Mouse (Mus musculus) heart, embryonic 15.5 days (tissue): ENCODE results near the gene Zc3h6. TPM values are rescaled to one million over a fixed set of nuclear protein-coding genes. Genes with fewer than 3 reads are reported as not detected.
"Not testable (repeated sequence)": the region's sequence is repeated elsewhere in the genome, so short reads cannot be mapped to it uniquely, and the experiment has no call there.

ENCODE experiments used
- ATAC-seq: fragments of 200-750 bp; cut with Nextera tagmentation; replicated peaks from 2 replicates; pipeline ENCODE4 v1.8.0; 2017; ENCODE audit warnings: low read depth, moderate TSS enrichment; ENCODE audit not compliant: insufficient number of reproducible peaks, insufficient read depth, low FRiP score
- H3K27ac ChIP-seq: fragments of 300-500 bp; sonication (generic); 2 replicates; pipeline ENCODE4 v1.5.1; 2015; ENCODE audit warnings: mild to moderate bottlenecking, inconsistent platforms
- H3K27me3 ChIP-seq: fragments of 300-500 bp; sonication (generic); 2 replicates; pipeline ENCODE4 v1.6.1; 2015; ENCODE audit warnings: inconsistent platforms
- H3K36me3 ChIP-seq: fragments of 300-500 bp; sonication (generic); 2 replicates; pipeline ENCODE4 v1.6.1; 2015; ENCODE audit warnings: mild to moderate bottlenecking, inconsistent platforms
- H3K4me1 ChIP-seq: fragments of 300-500 bp; sonication (generic); replicated peaks from 2 replicates; pipeline ENCODE4 v1.6.1; 2015; ENCODE audit warnings: inconsistent platforms
- H3K4me2 ChIP-seq: fragments of 300-500 bp; sonication (generic); 2 replicates; pipeline ENCODE4 v1.6.1; 2015; ENCODE audit warnings: inconsistent platforms, mild to moderate bottlenecking, moderate library complexity
- H3K4me3 ChIP-seq: fragments of 300-500 bp; sonication (generic); 2 replicates; pipeline ENCODE4 v1.5.1; 2015; ENCODE audit warnings: mild to moderate bottlenecking, inconsistent platforms
- H3K9ac ChIP-seq: fragments of 300-500 bp; sonication (generic); 2 replicates; pipeline ENCODE4 v1.6.1; 2015; ENCODE audit warnings: mild to moderate bottlenecking, inconsistent platforms
- H3K9me3 ChIP-seq: fragments of 300-500 bp; sonication (generic); replicated peaks from 2 replicates; pipeline ENCODE4 v1.6.1; 2016; ENCODE audit warnings: inconsistent platforms
- WGBS: fragments of 180-500 bp; shearing (Covaris S2); methylation state at CpG from one replicate; pipeline ENCODE4 v1.1.7; 2015; ENCODE audit warnings: mixed read lengths; 5-methylcytosine and 5-hydroxymethylcytosine counted together
- polyA plus RNA-seq: library from polyadenylated mRNA; unstranded; fragments of >200 nt; fragmentation: Nextera tagmentation; extraction: Ambion mirVana; gene quantifications from 2 replicates; pipeline ENCODE4 v1.2.1, GENCODE M21; 2015

Gene Zc3h6
- polyA plus RNA-seq, 1 experiment from 2014 or later: 1.4 TPM

- under 1% methylated on average over 58 of the region's 80 CpGs for WGBS
- ATAC-seq: peak; percentile 87
- Histone ChIP-seq H3K27ac (peak within 1 kb of the TSS; percentile 100), H3K4me2 (peak within 1 kb of the TSS; percentile 63), H3K4me1 (peaks cover 5% of the 10 kb centered on the region), H3K9ac (peak within 1 kb of the TSS; percentile 96), H3K36me3 (no peaks in the 10 kb centered on the region), H3K4me3 (peak within 1 kb of the TSS; percentile 81), H3K27me3 (no peaks in the 10 kb centered on the region), H3K9me3 (no peaks in the 10 kb centered on the region; the same call in 1 of the 2 replicates)
Observed at GRCm38 (mm10) chr2:128967661-128968441, 649 bp downstream of the Zc3h6 start, which contains the start of gene Gm10762. Gene Gm10762, minus strand, starts transcription at chr2:128967725.

GRCm38 (mm10) chr2:128968475-128969083, 1.4 kb downstream of the Zc3h6 start:
- Histone ChIP-seq H3K9me3 (no peaks in the 10 kb centered on the region; the same call in 1 of the 2 replicates), H3K36me3 (no peaks in the 10 kb centered on the region), H3K27ac (peak overlapping the region; percentile 100), H3K27me3 (no peaks in the 10 kb centered on the region), H3K4me2 (peak overlapping the region; percentile 57), H3K4me3 (peak overlapping the region; percentile 81), H3K4me1 (peaks cover 5% of the 10 kb centered on the region), H3K9ac (peak overlapping the region; percentile 96)
- ATAC-seq: no peak

GRCm38 (mm10) chr2:128972301-128972700, 5.1 kb downstream of the Zc3h6 start:
- H3K36me3 ChIP-seq: no peaks in the 10 kb centered on the region
- no peak overlapping the region for H3K4me2 ChIP-seq
- no peaks in the 10 kb centered on the region for H3K27me3 ChIP-seq
- no peaks in the 10 kb centered on the region for H3K9me3 ChIP-seq
- no peak overlapping the region for H3K9ac ChIP-seq
- H3K27ac ChIP-seq: no peak overlapping the region
- H3K4me1 ChIP-seq: no peaks in the 10 kb centered on the region
- ATAC-seq: no peak
- H3K4me3 ChIP-seq: no peak overlapping the region

GRCm38 (mm10) chr2:128975572-128975971, 8.4 kb downstream of the Zc3h6 start:
- no peaks in the 10 kb centered on the region for H3K36me3 ChIP-seq
- WGBS: 74% methylated on average over 4 of the region's 4 CpGs
- no peak overlapping the region for H3K27ac ChIP-seq
- H3K27me3 ChIP-seq: no peaks in the 10 kb centered on the region
- H3K9ac ChIP-seq: no peak overlapping the region
- H3K4me1 ChIP-seq: no peaks in the 10 kb centered on the region
- no peak overlapping the region for H3K4me3 ChIP-seq
- no peaks in the 10 kb centered on the region for H3K9me3 ChIP-seq
- no peak for ATAC-seq
- H3K4me2 ChIP-seq: no peak overlapping the region

GRCm38 (mm10) chr2:128984746-128985145, 17.5 kb downstream of the Zc3h6 start:
- no peaks in the 10 kb centered on the region for H3K27me3 ChIP-seq
- H3K36me3 ChIP-seq: no peaks in the 10 kb centered on the region
- H3K9me3 ChIP-seq: no peaks in the 10 kb centered on the region
- 80% methylated on average over 3 of the region's 3 CpGs for WGBS
- H3K4me2 ChIP-seq: no peak overlapping the region
- peaks cover 2% of the 10 kb centered on the region; the same call in 1 of the 2 replicates for H3K4me1 ChIP-seq
- no peak for ATAC-seq
- H3K27ac ChIP-seq: no peak overlapping the region
- H3K4me3 ChIP-seq: no peak overlapping the region
- no peak overlapping the region for H3K9ac ChIP-seq

GRCm38 (mm10) chr2:129004872-129005271, 37.7 kb downstream of the Zc3h6 start:
- no peaks in the 10 kb centered on the region for H3K27me3 ChIP-seq
- H3K27ac ChIP-seq: no peak overlapping the region
- no peak overlapping the region for H3K4me3 ChIP-seq
- H3K9ac ChIP-seq: no peak overlapping the region
- no peaks in the 10 kb centered on the region for H3K36me3 ChIP-seq
- ATAC-seq: no peak
- H3K4me2 ChIP-seq: no peak overlapping the region
- no peaks in the 10 kb centered on the region for H3K4me1 ChIP-seq
- H3K9me3 ChIP-seq: no peaks in the 10 kb centered on the region

GRCm38 (mm10) chr2:129006194-129006749, 39.1 kb downstream of the Zc3h6 start:
- H3K9ac ChIP-seq: no peak overlapping the region
- no peak overlapping the region for H3K4me2 ChIP-seq
- no peak for ATAC-seq
- H3K4me1 ChIP-seq: no peaks in the 10 kb centered on the region
- no peak overlapping the region for H3K4me3 ChIP-seq
- H3K9me3 ChIP-seq: no peaks in the 10 kb centered on the region
- 71% methylated on average over 4 of the region's 4 CpGs for WGBS
- H3K27me3 ChIP-seq: no peaks in the 10 kb centered on the region
- H3K36me3 ChIP-seq: no peaks in the 10 kb centered on the region
- H3K27ac ChIP-seq: no peak overlapping the region

GRCm38 (mm10) chr2:129008867-129009266, 41.7 kb downstream of the Zc3h6 start:
- H3K4me1 ChIP-seq, ATAC-seq: not testable (repeated sequence)
- 68% methylated on average over 2 of the region's 2 CpGs for WGBS

GRCm38 (mm10) chr2:129020106-129020505, 52.9 kb downstream of the Zc3h6 start:
- H3K9me3 ChIP-seq: no peaks in the 10 kb centered on the region
- H3K4me1 ChIP-seq: no peaks in the 10 kb centered on the region
- H3K36me3 ChIP-seq: no peaks in the 10 kb centered on the region
- no peak overlapping the region for H3K9ac ChIP-seq
- 77% methylated on average over 2 of the region's 2 CpGs for WGBS
- H3K27me3 ChIP-seq: no peaks in the 10 kb centered on the region
- no peak for ATAC-seq
- H3K27ac ChIP-seq: no peak overlapping the region
- H3K4me3 ChIP-seq: no peak overlapping the region
- H3K4me2 ChIP-seq: no peak overlapping the region

More at GRCm38 (mm10) chr2:129008867-129009266, 41.7 kb downstream of the Zc3h6 start:
- not testable (repeated sequence) for H3K4me3 ChIP-seq, H3K27me3 ChIP-seq, H3K9ac ChIP-seq, H3K4me2 ChIP-seq, H3K27ac ChIP-seq, H3K36me3 ChIP-seq, H3K9me3 ChIP-seq

GRCm38 (mm10) chr2:129024820-129025219, 57.6 kb downstream of the Zc3h6 start:
- no peak overlapping the region for H3K9ac ChIP-seq
- no peaks in the 10 kb centered on the region for H3K4me1 ChIP-seq
- whole genome bisulfite sequencing: 66% methylated on average over 9 of the region's 9 CpGs
- no peak for ATAC-seq
- no peaks in the 10 kb centered on the region for H3K36me3 ChIP-seq
- no peak overlapping the region for H3K4me2 ChIP-seq
- H3K27ac ChIP-seq: no peak overlapping the region
- H3K9me3 ChIP-seq: no peaks in the 10 kb centered on the region
- H3K4me3 ChIP-seq: no peak overlapping the region
- H3K27me3 ChIP-seq: no peaks in the 10 kb centered on the region

GRCm38 (mm10) chr2:129035381-129035780, 68.2 kb downstream of the Zc3h6 start:
- H3K9me3 ChIP-seq: no peaks in the 10 kb centered on the region
- H3K36me3 ChIP-seq: no peaks in the 10 kb centered on the region
- WGBS: 67% methylated on average over 5 of the region's 5 CpGs
- H3K4me1 ChIP-seq: peaks cover 10% of the 10 kb centered on the region
- no peak overlapping the region for H3K9ac ChIP-seq
- H3K4me3 ChIP-seq: no peak overlapping the region
- ATAC-seq: no peak
- no peak overlapping the region for H3K27ac ChIP-seq
- H3K4me2 ChIP-seq: no peak overlapping the region
- H3K27me3 ChIP-seq: peaks cover 40% of the 10 kb centered on the region
